Mouse (Mus musculus) liver, adult 10 weeks (tissue): ENCODE measurements around the gene Arnt. TPM values are rescaled to one million over a fixed set of nuclear protein-coding genes. Genes with fewer than 3 reads are reported as not detected.

Source experiments
- polyA plus RNA-seq: library from polyadenylated mRNA; stranded (reverse); fragments of 350-450 nt; fragmentation: Illumina TruSeq; extraction: RNeasy Lipid Tissue Mini Kit (QIAGEN cat#74804); gene quantifications from one replicate; pipeline ENCODE4 v1.2.3, GENCODE M21; 2014; ENCODE audit warnings: low read depth, low replicate concordance

Arnt gene
- 23.7 TPM for polyA plus RNA-seq

DNA sequence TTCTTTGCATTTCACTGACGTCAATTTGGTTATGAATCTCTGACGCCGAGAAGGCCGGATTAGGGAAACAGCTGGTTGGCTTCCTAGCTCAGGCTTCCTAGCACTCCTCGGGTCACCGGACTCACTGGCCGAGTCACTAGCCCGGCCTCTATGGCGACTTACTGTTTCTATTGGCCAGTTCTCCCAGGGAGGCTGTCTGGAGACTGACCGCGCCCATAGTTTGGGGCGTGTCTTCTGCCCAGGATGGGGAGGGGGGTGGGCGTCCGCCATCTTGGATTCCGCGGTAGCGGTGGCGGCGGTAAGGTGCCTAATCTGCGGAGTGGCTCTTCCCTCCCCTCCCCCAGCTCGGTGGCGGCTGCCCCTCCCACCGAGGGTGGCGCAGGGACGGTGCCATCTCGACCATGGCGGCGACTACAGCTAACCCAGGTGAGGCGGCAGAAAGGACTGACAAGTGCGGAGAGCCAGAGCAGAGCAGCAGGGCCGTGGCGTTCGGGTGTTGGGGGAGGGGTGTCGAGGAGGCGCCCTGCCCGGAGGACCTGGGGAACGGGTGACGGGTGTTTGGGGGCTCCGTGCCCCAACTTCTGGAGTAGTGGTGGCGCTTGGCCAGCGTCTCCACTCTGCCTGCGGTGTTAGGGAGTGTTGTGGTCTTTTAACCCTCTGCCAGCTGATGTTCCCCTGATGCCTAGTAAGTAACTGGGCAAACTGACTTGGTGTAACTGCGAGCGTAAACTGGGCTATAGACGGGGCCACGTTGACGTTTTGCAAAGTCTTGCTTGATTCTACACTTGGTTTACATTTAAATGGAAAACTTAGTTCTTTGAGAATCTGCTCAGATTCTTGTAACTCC lies at the start of gene Arnt:
Gene Arnt, plus strand, starts transcription at position 253 of the 847 bp plus-strand sequence.

DNA sequence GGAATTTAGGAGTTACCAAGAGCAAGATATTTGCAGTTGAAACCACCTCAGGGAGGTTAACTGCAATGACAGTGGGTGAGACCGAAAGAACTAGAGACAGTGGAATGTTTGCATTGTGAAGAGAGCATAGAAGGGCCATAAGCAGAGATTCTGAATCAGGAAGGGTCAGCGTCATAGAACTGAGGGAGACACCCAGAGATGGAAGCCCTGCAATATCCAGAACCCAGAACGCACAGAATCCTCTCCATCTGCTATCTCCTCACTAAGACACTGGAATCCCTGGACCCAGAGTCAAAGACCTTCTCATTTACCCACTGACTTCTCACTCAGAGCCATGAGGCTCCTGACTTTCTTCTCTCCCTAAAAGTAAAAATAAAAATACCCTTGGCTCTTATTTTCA lies 31.4 kb upstream of the Arnt start, which contains the start of gene 4930558C23Rik:
Gene 4930558C23Rik, minus strand, starts transcription at position 101 of the 400 bp plus-strand sequence.

DNA sequence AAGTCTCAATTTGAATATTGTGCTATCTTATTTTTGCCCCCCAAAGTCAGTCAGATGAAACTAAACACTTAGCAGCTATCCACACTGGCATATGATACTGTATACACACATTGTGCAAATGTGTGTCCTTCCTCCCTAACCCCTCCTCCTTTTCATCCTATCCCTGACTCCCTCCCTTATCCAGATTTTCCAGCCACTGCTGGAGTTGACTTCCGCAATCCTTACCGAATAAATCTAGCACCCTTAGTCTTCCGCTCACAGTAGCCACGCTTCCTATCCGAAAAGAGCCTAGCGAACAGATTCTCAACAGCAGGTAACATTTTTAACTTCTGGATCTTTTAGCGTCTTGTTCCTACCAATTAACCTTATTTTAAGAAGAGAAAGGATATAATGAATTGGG lies 64.8 kb downstream of the Arnt start, which contains the start of gene Ctsk:
Gene Ctsk, plus strand, starts transcription at position 233 of the 400 bp plus-strand sequence.

DNA sequence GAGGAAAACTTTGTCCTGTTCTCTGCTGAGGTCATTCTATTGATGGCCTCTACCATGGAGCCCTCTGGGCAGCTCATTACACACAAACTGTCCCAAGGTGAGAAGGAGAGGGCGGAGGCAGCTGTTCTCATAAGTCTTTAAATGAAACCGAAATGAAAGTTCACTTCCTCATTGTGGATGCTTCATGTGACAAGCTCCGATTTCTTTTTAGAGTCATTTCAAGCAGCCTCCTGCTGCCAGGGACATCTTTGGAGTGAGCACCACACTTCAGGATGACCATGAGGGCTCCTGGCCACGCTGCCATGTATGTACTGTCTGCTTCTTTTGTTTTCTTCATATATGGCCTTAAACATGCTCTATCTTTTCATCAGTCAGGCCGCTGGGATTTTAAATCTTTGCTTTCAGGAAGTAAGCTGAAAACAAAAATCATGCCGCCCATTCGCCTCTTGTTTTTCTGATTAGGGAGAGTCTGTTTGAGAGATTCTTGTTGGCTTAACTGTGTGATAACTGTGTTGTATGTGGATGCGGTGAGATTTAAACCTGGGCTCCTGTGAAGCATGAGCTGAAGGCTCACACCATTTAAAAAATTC lies 92.5 kb downstream of the Arnt start, which contains the start of gene Ctss:
Gene Ctss, plus strand, starts transcription at position 165 of the 590 bp plus-strand sequence.

Other genes starting within 250 kb of the Arnt start
- gene Gabpb2, start 216.5 kb upstream of the Arnt start, polyA plus RNA-seq, result 11.3 TPM
- gene Cdc42se1, start 205.7 kb upstream of the Arnt start, polyA plus RNA-seq, result 5.0 TPM
- gene Mllt11, start 202.2 kb upstream of the Arnt start, polyA plus RNA-seq, result 2.3 TPM
- gene Gm128, start 192.8 kb upstream of the Arnt start, polyA plus RNA-seq, result not detected
- gene Bnipl, start 183.2 kb upstream of the Arnt start, polyA plus RNA-seq, result not detected
- 110 TPM for gene Mindy1, start 153.0 kb upstream of the Arnt start, polyA plus RNA-seq
- gene Prune1, start 152.3 kb upstream of the Arnt start, polyA plus RNA-seq, result 5.4 TPM
- gene Anxa9, start 127.2 kb upstream of the Arnt start, polyA plus RNA-seq, result 0.26 TPM
- 417 TPM for gene Cers2, start 119.6 kb upstream of the Arnt start, polyA plus RNA-seq
- gene Setdb1, start 77.2 kb upstream of the Arnt start, polyA plus RNA-seq, result 9.3 TPM
- gene 4930558C23Rik, start 31.5 kb upstream of the Arnt start, polyA plus RNA-seq, result not detected
- gene Ctsk, start 64.9 kb downstream of the Arnt start, polyA plus RNA-seq, result 0.34 TPM
- 61.6 TPM for gene Ctss, start 92.4 kb downstream of the Arnt start, polyA plus RNA-seq
- gene Hormad1, start 125.3 kb downstream of the Arnt start, polyA plus RNA-seq, result not detected
- 15.3 TPM for gene Golph3l, start 154.5 kb downstream of the Arnt start, polyA plus RNA-seq
- 25.0 TPM for gene Ensa, start 190.6 kb downstream of the Arnt start, polyA plus RNA-seq
- 113 TPM for gene Mcl1, start 224.4 kb downstream of the Arnt start, polyA plus RNA-seq